In genomic region chr12:100273033-100273432, GRCm38 (mm10) we compare ENCODE assay signal across 21 mouse cellular contexts.
DNase-seq lines count a peak whose midpoint lies in the region; ATAC-seq lines count a peak whose summit lies in the region.
"Had no signal": no experiment of that assay in that cellular context is flagged by ENCODE, and none has a peak within 500 bp of the region (broad histone marks: within the 10 kb centered on the region; RNA-seq: fewer than 3 reads in every experiment).

No protein-coding gene starts in this region.

- no peak overlapping the region for H3K4me3 ChIP-seq in midbrain, embryonic 10.5 days
- no peak overlapping the region for H3K4me3 ChIP-seq in midbrain, embryonic 16.5 days (ENCODE audit: low read depth, low read length)
- H3K4me3 ChIP-seq: embryonic facial prominence, embryonic 12.5 days; limb, embryonic 10.5 days; midbrain, embryonic 12.5 days; myocyte; neural tube, embryonic 15.5 days had no signal

- H3K9me3 ChIP-seq in midbrain, embryonic 10.5 days (replicated peaks) = no peaks in the 10 kb centered on the region
- no peaks in the 10 kb centered on the region for H3K9me3 ChIP-seq in midbrain, embryonic 16.5 days (replicated peaks; ENCODE audit: control insufficient read depth, low read length, poor library complexity, severe bottlenecking)
- H3K9me3 ChIP-seq: embryonic facial prominence, embryonic 12.5 days; G1E; limb, embryonic 10.5 days; midbrain, embryonic 12.5 days; neural tube, embryonic 15.5 days had no signal

- WGBS in midbrain, embryonic 10.5 days = 91% methylated on average over 2 of the region's 2 CpGs
- WGBS in midbrain, embryonic 16.5 days = 83% methylated on average over 2 of the region's 2 CpGs

- no peak for ATAC-seq in midbrain, embryonic 16.5 days
- ATAC-seq: CD4-positive, CD25-positive, alpha-beta regulatory T cell, adult 4 months; forebrain, embryonic 16.5 days had no signal

- no peaks in the 10 kb centered on the region for H3K36me3 ChIP-seq in midbrain, embryonic 10.5 days
- no peaks in the 10 kb centered on the region for H3K36me3 ChIP-seq in midbrain, embryonic 16.5 days (ENCODE audit: control insufficient read depth, insufficient read depth, low read length)
- H3K36me3 ChIP-seq: embryonic facial prominence, embryonic 12.5 days; G1E; limb, embryonic 10.5 days; midbrain, embryonic 12.5 days; neural tube, embryonic 15.5 days had no signal

- H3K4me1 ChIP-seq in midbrain, embryonic 10.5 days = peaks cover 23% of the 10 kb centered on the region
- H3K4me1 ChIP-seq in midbrain, embryonic 16.5 days (ENCODE audit: control insufficient read depth, insufficient read depth, low read length) = peaks cover 16% of the 10 kb centered on the region

- 0 out of 2 replicates have a peak overlapping the region, but pooled peaks have one; percentile 9 for H3K27ac ChIP-seq in midbrain, embryonic 10.5 days (replicated peaks)
- H3K27ac ChIP-seq in midbrain, embryonic 16.5 days (ENCODE audit: low read length) = no peak overlapping the region
- H3K27ac ChIP-seq: embryonic facial prominence, embryonic 12.5 days; limb, embryonic 10.5 days; macrophage; midbrain, embryonic 12.5 days; neural tube, embryonic 15.5 days had no signal

- no peak overlapping the region for H3K9ac ChIP-seq in midbrain, embryonic 16.5 days (ENCODE audit: low read depth, low read length)
- H3K9ac ChIP-seq: embryonic facial prominence, embryonic 12.5 days; midbrain, embryonic 12.5 days; neural tube, embryonic 15.5 days had no signal

- no peaks in the 10 kb centered on the region for H3K27me3 ChIP-seq in midbrain, embryonic 10.5 days (ENCODE audit: low read depth, poor library complexity, severe bottlenecking)
- H3K27me3 ChIP-seq in midbrain, embryonic 16.5 days (ENCODE audit: control insufficient read depth, insufficient read depth, low read depth, low read length) = no peaks in the 10 kb centered on the region
- H3K27me3 ChIP-seq: embryonic facial prominence, embryonic 12.5 days; neural tube, embryonic 15.5 days had no signal

- peak; percentile 51 to 61 for DNase-seq in cerebellum, postnatal 14 days
- DNase-seq in cerebellum, adult 11 months = no peak
- no peak for DNase-seq in midbrain, embryonic 10.5 days (ENCODE audit: low spot score)
- peak; percentile 60 for DNase-seq in adrenal gland, postnatal 10 days
- DNase-seq in spleen, adult 18-20 months = no peak
- DNase-seq in spleen, postnatal 4 days (ENCODE audit: low spot score in 2 of 2) = no peak
- DNase-seq: kidney, adult 2 months; kidney, postnatal 4 days; lung, adult 2 months; thymus, postnatal 4 days had no signal

- no peak overlapping the region for H3K4me2 ChIP-seq in midbrain, embryonic 16.5 days (ENCODE audit: low read length)
- H3K4me2 ChIP-seq: embryonic facial prominence, embryonic 12.5 days; liver, embryonic 11.5 days; midbrain, embryonic 12.5 days; neural tube, embryonic 15.5 days had no signal

Comparison
In these comparisons a context has a peak if more than half of its experiments do, and no peak if none do; other contexts are left out.
1. DNase-seq: peak in cerebellum, postnatal 14 days (2 of 2) and adrenal gland, postnatal 10 days (single experiment); none in cerebellum, adult 11 months (single experiment), midbrain, embryonic 10.5 days (single experiment), spleen, adult 18-20 months (0 of 2) and spleen, postnatal 4 days (0 of 2).